Mouse (Mus musculus) lung, adult 2 months (tissue): ENCODE results near the gene Rpn2.

Source experiments
- CTCF ChIP-seq: fragments of 200-500 bp; IDR thresholded peaks from 2 replicates; pipeline ENCODE4 v1.5.1; 2011; ENCODE audit warnings: mild to moderate bottlenecking, low read length, control low read depth; ENCODE audit not compliant: insufficient read depth
- POLR2A ChIP-seq: fragments of 200-500 bp; IDR thresholded peaks from 2 replicates; pipeline ENCODE4 v1.6.1; 2011; ENCODE audit warnings: low read depth, mild to moderate bottlenecking, control low read depth, low read length, borderline replicate concordance; ENCODE audit errors: extremely low read depth

GRCm38 (mm10) chr2:157288996-157289395 is 10.2 kb downstream of the Rpn2 start:
- TF ChIP-seq CTCF (no peak), POLR2A (no peak)
